Mouse (Mus musculus) hindbrain, postnatal 0 days (tissue): Measurements from ENCODE around the gene Far2. TPM values are rescaled to one million over a fixed set of nuclear protein-coding genes. Genes with fewer than 3 reads are reported as not detected.
A peak's percentile ranks its signal among the peaks of the same experiment; 100 is the strongest.
"Not testable (repeated sequence)": the region's sequence is repeated elsewhere in the genome, so short reads cannot be mapped to it uniquely, and the experiment has no call there.

ENCODE experiments used
- ATAC-seq: fragments of 200-750 bp; cut with Nextera tagmentation; 2 replicates; pipeline ENCODE4 v1.8.0; 2017; ENCODE audit warnings: mild to moderate bottlenecking, moderate TSS enrichment, moderate library complexity
- DNase-seq: peaks from one replicate; pipeline ENCODE4 v3.0.0-alpha.2; 2015; ENCODE audit warnings: low spot score
- H3K27ac ChIP-seq: fragments of 300-500 bp; sonication (generic); 2 replicates; pipeline ENCODE4 v1.5.1; 2014; ENCODE audit warnings: mild to moderate bottlenecking
- H3K27me3 ChIP-seq: fragments of 300-500 bp; sonication (generic); 2 replicates; pipeline ENCODE4 v1.6.1; 2014; ENCODE audit warnings: low read length, mixed read lengths; ENCODE audit not compliant: insufficient read depth
- H3K36me3 ChIP-seq: fragments of 300-500 bp; sonication (generic); 2 replicates; pipeline ENCODE4 v1.6.1; 2014; ENCODE audit warnings: low read length, mixed read lengths; ENCODE audit not compliant: insufficient read depth
- H3K4me1 ChIP-seq: fragments of 300-500 bp; sonication (generic); 2 replicates; pipeline ENCODE4 v1.6.1; 2014; ENCODE audit warnings: antibody characterized with exemption, low read length, mixed read lengths; ENCODE audit not compliant: insufficient read depth
- H3K4me2 ChIP-seq: fragments of 300-500 bp; sonication (generic); 2 replicates; pipeline ENCODE4 v1.6.1; 2014; ENCODE audit warnings: low read depth, mild to moderate bottlenecking, low read length, moderate library complexity, mixed read lengths
- H3K4me3 ChIP-seq: fragments of 300-500 bp; sonication (generic); 2 replicates; pipeline ENCODE4 v1.5.1; 2014; ENCODE audit warnings: low read length
- H3K9ac ChIP-seq: fragments of 300-500 bp; sonication (generic); replicated peaks from 2 replicates; pipeline ENCODE4 v1.6.1; 2014; ENCODE audit warnings: mild to moderate bottlenecking, low read length, moderate library complexity, mixed read lengths
- H3K9me3 ChIP-seq: fragments of 300-500 bp; sonication (generic); 2 replicates; pipeline ENCODE4 v1.6.1; 2016; ENCODE audit warnings: low read length, mixed read lengths
- CTCF ChIP-seq: IDR thresholded peaks from 2 replicates; pipeline ENCODE4 v1.5.1; 2016; ENCODE audit warnings: antibody characterized with exemption, control low read depth, low read depth
- WGBS: fragments of 180-500 bp; shearing (Covaris S2); extraction: QIAGEN DNeasy Blood & Tissue Kit; methylation state at CpG from one replicate; pipeline ENCODE4 v1.1.7; 2014; 5-methylcytosine and 5-hydroxymethylcytosine counted together
- polyA plus RNA-seq: library from polyadenylated mRNA; unstranded; fragments of >200 nt; fragmentation: Nextera tagmentation; extraction: Ambion mirVana; gene quantifications from 2 replicates; pipeline ENCODE4 v1.2.1, GENCODE M21; 2015
- total RNA-seq: library from RNA; depleted of rRNA; stranded (reverse); fragments of >200 nt; gene quantifications from 2 replicates; pipeline ENCODE4 v1.2.3, GENCODE M21; 2014

Far2 gene
- total and polyA plus RNA-seq, 2 experiments from 2014 or later: 30.3 to 31.7 TPM

DNA sequence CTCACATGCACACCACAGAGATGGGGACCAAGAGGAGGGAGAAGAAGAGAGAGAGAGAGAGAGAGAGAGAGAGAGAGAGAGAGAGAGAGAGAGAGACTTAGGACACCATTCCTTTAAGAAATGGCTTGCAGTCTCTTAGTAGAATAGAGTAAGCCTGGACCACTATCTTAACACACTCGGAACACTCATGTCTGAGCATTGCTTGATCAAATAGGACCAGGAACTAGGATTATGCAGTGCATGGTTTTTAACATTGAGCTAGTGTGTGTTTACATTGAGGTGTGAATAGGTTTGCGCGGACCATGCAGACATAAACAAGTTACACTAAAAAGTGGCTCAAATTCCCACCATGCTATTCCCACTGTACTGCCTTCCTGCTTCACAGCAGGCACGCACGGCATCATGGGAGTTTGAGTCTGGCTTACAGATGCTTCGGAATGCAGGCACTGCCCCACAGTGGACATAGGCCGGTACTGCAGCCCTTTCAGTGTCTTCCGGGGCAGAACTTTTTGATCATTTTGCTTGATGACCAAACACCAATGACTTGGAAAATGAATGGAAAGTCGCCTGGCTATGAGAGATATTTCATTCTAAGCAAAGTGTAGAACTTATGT is 88.8 kb downstream of the Far2 start:
- TF ChIP-seq CTCF: peak; percentile 96
- H3K9ac ChIP-seq: no peak overlapping the region
- no peaks in the 10 kb centered on the region for H3K36me3 ChIP-seq
- H3K27me3 ChIP-seq: no peaks in the 10 kb centered on the region
- H3K9me3 ChIP-seq: no peaks in the 10 kb centered on the region
- no peak overlapping the region for H3K4me3 ChIP-seq
- DNase-seq (peak; percentile 89), ATAC-seq (peak; percentile 85)
- no peak overlapping the region for H3K27ac ChIP-seq
- 22% methylated on average over 9 of the region's 9 CpGs for WGBS
- H3K4me2 ChIP-seq: no peak overlapping the region
- H3K4me1 ChIP-seq: no peaks in the 10 kb centered on the region

DNA sequence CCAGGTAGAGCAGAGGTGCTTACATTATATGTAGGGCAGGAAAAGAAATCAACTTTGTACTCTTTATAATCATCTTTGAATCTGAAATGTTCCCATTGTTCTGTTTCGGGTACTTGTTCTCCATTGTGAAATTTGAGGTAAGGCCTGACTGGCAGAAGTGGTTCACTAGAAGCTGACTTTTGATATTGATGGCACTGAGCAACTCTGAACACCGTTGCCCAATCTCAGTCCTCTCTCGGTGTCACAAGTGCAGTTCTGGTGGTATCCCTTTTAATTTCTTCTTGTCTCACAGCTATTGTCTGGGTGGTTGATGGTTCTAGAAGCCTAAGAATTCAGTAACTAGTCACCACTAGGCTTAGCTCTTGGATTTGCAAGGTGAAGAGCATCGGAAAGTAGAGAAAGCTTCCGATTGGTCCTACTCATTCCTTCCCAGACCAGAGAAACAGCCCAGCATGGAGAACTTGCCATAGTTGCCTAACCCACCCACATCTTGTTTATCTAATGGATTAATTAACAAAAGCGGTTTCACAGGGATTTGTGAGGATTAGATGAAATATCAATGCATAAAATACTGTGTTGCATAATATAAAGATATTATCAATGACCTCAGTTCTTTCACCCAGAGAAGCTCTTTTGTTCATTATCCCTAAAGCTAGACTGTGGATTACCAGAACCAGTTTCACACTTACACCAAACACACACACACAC is 92.4 kb downstream of the Far2 start:
- DNase-seq (no peak), ATAC-seq (no peak)
- Histone ChIP-seq H3K27me3 (no peaks in the 10 kb centered on the region), H3K9me3 (no peaks in the 10 kb centered on the region), H3K9ac (no peak overlapping the region), H3K4me1 (no peaks in the 10 kb centered on the region), H3K36me3 (no peaks in the 10 kb centered on the region), H3K27ac (no peak overlapping the region), H3K4me3 (no peak overlapping the region), H3K4me2 (no peak overlapping the region)
- WGBS: 88% methylated on average over 6 of the region's 6 CpGs
- no peak for TF ChIP-seq CTCF

DNA sequence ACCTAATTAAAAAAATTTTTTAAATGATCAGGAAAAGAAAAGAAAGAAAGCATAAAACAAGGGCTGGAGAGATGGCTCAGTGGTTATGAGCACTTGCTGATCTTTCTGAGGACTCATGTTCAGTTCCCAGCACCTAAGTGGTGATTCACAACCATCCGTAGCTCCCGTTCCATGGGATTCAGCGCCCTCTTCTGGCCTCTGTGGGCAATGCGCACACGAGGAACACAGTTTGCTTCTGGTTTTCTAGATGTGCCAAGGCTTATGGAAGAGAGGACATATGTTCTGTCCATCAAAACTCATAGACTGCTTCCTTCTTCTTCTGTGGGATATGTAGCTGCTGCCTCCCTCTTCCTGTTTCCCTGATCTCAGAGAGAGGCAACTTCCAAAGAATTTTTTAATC is 94.8 kb downstream of the Far2 start:
- H3K36me3 ChIP-seq: no peaks in the 10 kb centered on the region
- DNase-seq: no peak
- H3K9ac ChIP-seq: no peak overlapping the region
- no peaks in the 10 kb centered on the region for H3K4me1 ChIP-seq
- H3K4me3 ChIP-seq: no peak overlapping the region
- no peaks in the 10 kb centered on the region for H3K27me3 ChIP-seq
- no peak overlapping the region for H3K27ac ChIP-seq
- no peak for ATAC-seq
- no peaks in the 10 kb centered on the region for H3K9me3 ChIP-seq
- H3K4me2 ChIP-seq: no peak overlapping the region
- no peak for TF ChIP-seq CTCF
- 79% methylated on average over 5 of the region's 5 CpGs for WGBS

DNA sequence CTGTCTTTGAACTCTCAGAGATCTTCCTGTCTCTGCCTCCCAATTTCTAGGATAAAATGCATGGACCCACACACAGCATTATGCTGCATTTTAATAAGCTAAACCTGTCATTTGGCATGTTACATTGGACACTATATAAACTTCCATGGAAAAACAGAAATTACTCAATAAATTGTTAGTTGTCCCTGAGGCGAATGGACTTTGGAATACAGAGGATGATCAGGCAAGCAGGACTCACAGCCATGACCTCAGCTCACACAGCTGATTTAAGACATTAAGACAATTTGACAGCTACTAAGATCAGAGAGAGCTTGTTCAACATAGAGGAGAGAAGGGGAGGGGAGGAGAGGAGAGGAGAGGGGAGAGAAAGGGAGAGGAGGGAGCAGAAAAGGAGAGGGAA is 95.4 kb downstream of the Far2 start:
- Histone ChIP-seq H3K36me3 (no peaks in the 10 kb centered on the region), H3K27ac (no peak overlapping the region), H3K9me3 (no peaks in the 10 kb centered on the region), H3K4me2 (no peak overlapping the region), H3K9ac (no peak overlapping the region), H3K4me1 (no peaks in the 10 kb centered on the region), H3K4me3 (no peak overlapping the region), H3K27me3 (no peaks in the 10 kb centered on the region)
- ATAC-seq (no peak), DNase-seq (no peak)
- no peak for TF ChIP-seq CTCF
- 93% methylated on average over 1 of the region's 1 CpGs for WGBS

DNA sequence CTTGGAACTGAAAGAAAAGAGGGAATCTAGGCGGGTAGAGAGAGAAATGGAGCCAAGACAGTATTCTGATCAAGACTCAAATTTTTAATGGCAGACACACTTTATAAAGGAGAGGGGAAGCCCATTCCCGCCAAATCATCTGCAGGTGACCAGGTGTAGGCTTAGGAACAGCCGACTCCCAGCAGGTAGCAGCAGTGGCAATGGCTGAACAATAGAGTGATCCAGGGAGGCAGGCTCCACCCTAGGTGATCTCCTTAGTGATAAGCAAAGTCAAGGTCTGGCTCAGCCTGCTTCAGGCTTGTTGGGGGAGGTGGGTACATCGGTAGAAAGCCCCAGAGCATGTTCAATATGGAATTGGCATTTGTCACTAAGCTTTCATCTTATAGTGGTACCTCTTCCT is 105.2 kb downstream of the Far2 start:
- not testable (repeated sequence) for H3K4me3 ChIP-seq, H3K9ac ChIP-seq, DNase-seq, H3K27ac ChIP-seq, H3K4me1 ChIP-seq, H3K4me2 ChIP-seq, H3K9me3 ChIP-seq, ATAC-seq, H3K36me3 ChIP-seq, H3K27me3 ChIP-seq
- 66% methylated on average over 4 of the region's 4 CpGs for WGBS

DNA sequence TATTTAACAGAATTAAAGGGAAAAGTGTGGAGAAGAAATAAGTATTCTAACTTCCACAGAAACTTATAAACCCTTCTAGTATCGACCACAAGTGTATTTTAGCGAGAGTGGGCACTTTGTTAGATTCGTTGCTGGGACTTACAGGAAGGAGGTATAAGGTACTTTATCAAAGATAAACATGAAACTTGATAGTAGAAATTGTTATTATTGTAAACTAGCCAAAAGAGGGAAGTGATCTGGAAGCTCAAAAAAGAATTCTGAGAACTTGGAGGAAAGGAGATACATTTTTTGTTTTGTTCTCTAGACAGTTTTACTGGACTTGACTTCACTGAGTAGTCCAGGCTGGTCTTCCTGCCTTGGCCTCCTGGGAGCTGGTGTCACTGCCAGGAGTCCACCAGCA is 125.8 kb downstream of the Far2 start:
- no peaks in the 10 kb centered on the region for H3K9me3 ChIP-seq
- no peaks in the 10 kb centered on the region for H3K4me1 ChIP-seq
- no peak overlapping the region for H3K9ac ChIP-seq
- TF ChIP-seq CTCF: no peak
- DNase-seq: no peak
- no peak for ATAC-seq
- H3K36me3 ChIP-seq: no peaks in the 10 kb centered on the region
- no peak overlapping the region for H3K27ac ChIP-seq
- no peaks in the 10 kb centered on the region for H3K27me3 ChIP-seq
- H3K4me3 ChIP-seq: no peak overlapping the region
- 93% methylated on average over 3 of the region's 3 CpGs for WGBS
- no peak overlapping the region for H3K4me2 ChIP-seq

DNA sequence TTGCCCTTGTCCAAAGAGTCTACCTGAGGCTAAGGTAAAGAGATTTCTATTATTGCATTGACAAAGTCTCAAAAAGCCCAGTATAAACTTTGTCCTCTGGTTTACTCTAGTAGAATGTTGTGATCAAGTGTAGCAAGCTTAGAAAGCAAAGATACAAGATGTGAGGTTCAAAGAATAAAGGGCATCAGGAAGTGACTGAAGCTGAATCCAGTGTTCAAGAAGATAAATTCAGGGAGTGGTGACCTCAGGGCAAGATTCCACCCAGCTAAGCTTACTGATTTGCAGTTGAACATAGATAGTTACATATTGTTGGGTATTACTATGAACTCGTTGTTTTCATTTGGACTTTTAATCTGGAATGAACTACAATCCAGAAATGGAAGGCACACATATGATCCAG is 138.6 kb downstream of the Far2 start:
- Histone ChIP-seq H3K27ac (no peak overlapping the region), H3K4me1 (no peaks in the 10 kb centered on the region), H3K27me3 (no peaks in the 10 kb centered on the region), H3K9ac (no peak overlapping the region), H3K9me3 (no peaks in the 10 kb centered on the region), H3K4me3 (no peak overlapping the region), H3K36me3 (peaks cover 41% of the 10 kb centered on the region), H3K4me2 (no peak overlapping the region)
- TF ChIP-seq CTCF: no peak
- no peak for ATAC-seq
- 93% methylated on average over 1 of the region's 1 CpGs for WGBS
- DNase-seq: no peak
